ENCODE assay signal across 10 mouse cellular contexts in genomic region chr5:114273693-114274402, GRCm38 (mm10). TPM values are rescaled to one million over a fixed set of nuclear protein-coding genes. Genes with fewer than 3 reads are reported as not detected.
DNase-seq lines count a peak whose midpoint lies in the region; ATAC-seq lines count a peak whose summit lies in the region.
"Had no signal": no experiment of that assay in that cellular context is flagged by ENCODE, and none has a peak within 500 bp of the region (broad histone marks: within the 10 kb centered on the region; RNA-seq: fewer than 3 reads in every experiment).

Gene Foxn4 (minus strand): TSS chr5:114273807.

- no peaks in the 10 kb centered on the region for H3K36me3 ChIP-seq in hindbrain, embryonic 11.5 days (ENCODE audit: control insufficient read depth, insufficient read depth, low read length)
- no peaks in the 10 kb centered on the region for H3K36me3 ChIP-seq in midbrain, embryonic 11.5 days (ENCODE audit: control insufficient read depth, insufficient read depth, low read length)

- H3K27me3 ChIP-seq in hindbrain, embryonic 11.5 days (ENCODE audit: control insufficient read depth, insufficient read depth, low read length), result peaks cover 92% of the 10 kb centered on the region
- H3K27me3 ChIP-seq in midbrain, embryonic 11.5 days (ENCODE audit: control insufficient read depth, insufficient read depth, low read length), result peaks cover 81% of the 10 kb centered on the region

- peak within 1 kb of the TSS; percentile 7; the same call in 1 of the 2 replicates for H3K9ac ChIP-seq in hindbrain, embryonic 11.5 days (ENCODE audit: low read depth, low read length)
- H3K9ac ChIP-seq in midbrain, embryonic 11.5 days (ENCODE audit: low read length), result peak within 1 kb of the TSS; percentile 54

- H3K27ac ChIP-seq in hindbrain, embryonic 11.5 days (ENCODE audit: low read depth, low read length), result no peak within 1 kb of the TSS
- no peak within 1 kb of the TSS for H3K27ac ChIP-seq in midbrain, embryonic 11.5 days (ENCODE audit: low read depth, low read length)

- peak; percentile 15 for DNase-seq in adrenal gland, postnatal 10 days
- no peak for DNase-seq in adrenal gland, postnatal 4 days (ENCODE audit: low spot score in 2 of 2)
- peak; percentile 19 for DNase-seq in Muller cell, postnatal 12 days (ENCODE audit: inconsistent ontology term)
- peak; percentile 60 for DNase-seq in hindbrain, embryonic 11.5 days (ENCODE audit: low spot score)
- peak; percentile 90 for DNase-seq in midbrain, embryonic 11.5 days (ENCODE audit: low spot score, missing footprints)
- no peak for DNase-seq in urinary bladder, postnatal 14 days (ENCODE audit: low spot score)
- no peak for DNase-seq in B cell, adult 2 months
- DNase-seq: kidney, adult 18-20 months; right cerebral cortex, postnatal 4 days had no signal

- WGBS in hindbrain, embryonic 11.5 days, result under 1% methylated on average over 30 of the region's 56 CpGs
- WGBS in midbrain, embryonic 11.5 days, result 0% methylated on average over 32 of the region's 56 CpGs

- peaks cover 13% of the 10 kb centered on the region for H3K4me1 ChIP-seq in hindbrain, embryonic 11.5 days (replicated peaks; ENCODE audit: control insufficient read depth, insufficient read depth, low read length)
- H3K4me1 ChIP-seq in midbrain, embryonic 11.5 days (ENCODE audit: control insufficient read depth, insufficient read depth, low read length), result peaks cover 43% of the 10 kb centered on the region

- H3K4me3 ChIP-seq in hindbrain, embryonic 11.5 days (ENCODE audit: low read depth, low read length), result peak within 1 kb of the TSS; percentile 32
- H3K4me3 ChIP-seq in midbrain, embryonic 11.5 days (ENCODE audit: low read depth, low read length), result peak within 1 kb of the TSS; percentile 41

- H3K9me3 ChIP-seq in hindbrain, embryonic 11.5 days (ENCODE audit: control insufficient read depth, low read length), result no peaks in the 10 kb centered on the region
- no peaks in the 10 kb centered on the region for H3K9me3 ChIP-seq in midbrain, embryonic 11.5 days (ENCODE audit: control insufficient read depth, low read length)

- H3K4me2 ChIP-seq in hindbrain, embryonic 11.5 days (replicated peaks; ENCODE audit: low read depth, low read length), result peak within 1 kb of the TSS; percentile 58
- peak within 1 kb of the TSS; percentile 73 for H3K4me2 ChIP-seq in midbrain, embryonic 11.5 days

- ATAC-seq in hindbrain, embryonic 11.5 days (ENCODE audit: low FRiP score), result peak; percentile 49; the same call in 1 of the 2 replicates
- ATAC-seq in midbrain, embryonic 11.5 days (ENCODE audit: low FRiP score), result peak; percentile 66
- ATAC-seq in erythroblast, adult 5-6 weeks (replicated peaks; ENCODE audit: low FRiP score, poor library complexity, severe bottlenecking), result no peak

RNA-seq across cellular contexts. Expression of gene Foxn4, which starts in this region (rescaled TPM):
- total RNA-seq in adrenal gland, postnatal 10 days (2021), result not detected
- total RNA-seq in adrenal gland, postnatal 4 days (2021), result not detected
- 3.0 and 3.4 TPM in 2 replicates for polyA plus RNA-seq in hindbrain, embryonic 11.5 days (2014; fragmentation: Nextera tagmentation; extraction: Ambion mirVana)
- 6.5 and 6.9 TPM in 2 replicates for polyA plus RNA-seq in midbrain, embryonic 11.5 days (2014; fragmentation: Nextera tagmentation; extraction: Ambion mirVana)
- not detected in 2 replicates for total RNA-seq in erythroblast, adult 5-6 weeks (2015; ENCODE audit: low replicate concordance)
- total RNA-seq in erythroblast, adult 5-6 weeks (2017; ENCODE audit: low replicate concordance), result not detected in 2 replicates

Comparison
In these comparisons a context has a peak if more than half of its experiments do, and no peak if none do; other contexts are left out.
1. Peak in DNase-seq in adrenal gland, postnatal 10 days; RNA of the gene not detected or under 1 TPM.
2. DNase-seq: peak in Muller cell, postnatal 12 days (single experiment), hindbrain, embryonic 11.5 days (single experiment) and midbrain, embryonic 11.5 days (single experiment); none in adrenal gland, postnatal 4 days (0 of 2), urinary bladder, postnatal 14 days (single experiment) and B cell, adult 2 months (0 of 2).